Mouse (Mus musculus) heart, adult 11 months (tissue): Measurements from ENCODE around the gene Smarcd1.

Experiments used
- DNase-seq: peaks from one replicate; pipeline ENCODE4 v3.0.0; 2022

Smarcd1 gene

DNA sequence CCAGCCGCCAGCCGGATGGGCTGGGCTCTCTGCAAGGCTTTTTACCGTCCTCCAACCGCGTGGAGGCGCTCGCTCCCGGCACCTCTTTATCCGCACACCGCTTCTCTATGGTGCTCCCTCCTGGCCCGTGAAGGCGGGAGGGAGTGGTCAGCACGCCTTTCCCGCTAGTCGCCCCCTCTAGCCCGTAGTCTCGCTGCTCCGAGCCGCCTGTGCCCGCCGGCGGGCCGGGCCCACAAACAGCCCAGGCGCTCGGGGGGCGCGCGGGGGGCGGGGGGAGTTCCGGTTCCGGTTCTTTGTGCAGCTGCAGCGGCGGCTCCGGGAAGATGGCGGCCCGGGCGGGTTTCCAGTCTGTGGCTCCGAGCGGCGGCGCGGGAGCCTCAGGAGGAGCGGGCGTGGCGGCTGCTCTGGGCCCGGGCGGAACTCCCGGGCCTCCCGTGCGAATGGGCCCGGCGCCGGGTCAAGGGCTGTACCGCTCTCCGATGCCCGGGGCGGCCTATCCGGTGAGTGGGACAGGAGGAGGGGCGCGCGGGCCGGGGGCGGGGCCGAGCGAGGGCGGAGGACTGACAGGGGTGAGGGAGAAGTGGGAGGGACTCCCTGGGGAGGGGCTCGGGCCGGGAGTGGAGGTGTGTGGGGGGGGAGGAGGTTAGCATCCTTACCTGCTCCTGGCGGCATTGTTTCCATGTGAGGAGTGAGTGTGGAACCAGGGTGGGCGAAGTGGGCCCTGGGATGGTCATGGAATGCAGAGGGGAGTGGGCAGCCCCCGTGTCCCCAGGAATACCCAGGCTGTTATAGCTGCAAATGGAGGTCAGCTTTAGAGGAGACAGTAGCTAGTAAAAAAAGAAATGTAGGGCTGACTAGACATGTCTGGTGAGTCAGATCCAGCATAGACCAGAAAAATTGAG is at the start of gene Smarcd1:
Gene Smarcd1, plus strand, starts transcription at position 131 of the 902 bp plus-strand sequence.
- DNase-seq: peak; percentile 99

DNA sequence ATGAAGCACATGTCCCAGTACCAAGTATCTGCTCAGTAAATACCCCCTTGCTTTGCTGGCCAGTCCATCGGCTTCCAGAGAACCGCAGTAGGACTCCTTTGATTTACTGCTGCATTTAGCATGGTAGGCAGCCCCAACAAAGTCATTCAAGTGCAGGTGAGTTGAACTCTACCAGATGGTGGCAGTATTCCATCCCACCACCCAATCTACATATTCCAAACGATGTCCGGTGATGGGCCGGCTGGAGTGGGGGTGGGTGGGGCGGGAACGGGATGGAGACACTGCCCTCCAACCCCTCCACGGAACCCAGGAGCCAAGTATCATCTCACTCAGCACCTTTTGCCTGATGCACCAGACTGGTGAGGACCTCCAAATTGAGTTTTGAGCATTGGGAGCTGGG is 48.6 kb upstream of the Smarcd1 start:
- no peak for DNase-seq

DNA sequence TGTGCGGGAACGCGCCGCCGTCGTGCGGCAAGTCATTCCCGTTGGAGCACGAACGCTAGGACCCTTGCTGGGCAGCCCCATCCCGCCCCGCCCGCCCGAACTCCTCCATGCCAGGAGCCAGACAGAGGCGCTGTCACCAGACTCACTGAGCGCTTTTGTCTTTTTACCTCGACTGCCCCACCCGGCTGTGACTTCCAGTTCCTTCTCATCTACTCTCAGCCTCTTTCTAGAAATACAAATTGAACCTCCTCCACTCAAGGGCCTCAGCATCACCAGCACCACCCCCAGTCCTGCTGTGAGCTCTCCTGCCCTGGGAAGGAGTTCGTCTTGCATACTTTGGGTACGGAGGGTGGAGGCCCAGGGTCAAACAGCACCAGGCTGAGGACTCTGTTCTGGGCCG is 48.1 kb upstream of the Smarcd1 start:
- DNase-seq: no peak

DNA sequence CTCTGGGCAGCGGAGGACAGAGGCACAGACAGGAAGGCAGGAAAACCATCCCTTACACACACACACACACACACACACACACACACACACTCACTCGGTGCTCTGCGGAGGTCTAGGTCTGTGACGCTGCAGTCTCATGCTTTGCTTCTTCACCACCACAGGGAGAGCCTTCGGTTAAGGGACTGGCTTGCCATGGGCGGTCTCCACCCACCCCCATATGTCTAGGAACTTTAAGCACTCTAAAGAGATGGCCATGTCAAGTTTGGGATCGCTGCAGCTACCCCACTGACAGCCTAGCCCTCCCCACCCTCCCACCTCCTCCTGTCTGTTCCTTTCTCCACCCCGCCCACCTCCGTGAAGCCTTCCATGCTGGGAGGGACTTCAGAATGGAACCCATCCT is 46.0 kb upstream of the Smarcd1 start:
- no peak for DNase-seq

DNA sequence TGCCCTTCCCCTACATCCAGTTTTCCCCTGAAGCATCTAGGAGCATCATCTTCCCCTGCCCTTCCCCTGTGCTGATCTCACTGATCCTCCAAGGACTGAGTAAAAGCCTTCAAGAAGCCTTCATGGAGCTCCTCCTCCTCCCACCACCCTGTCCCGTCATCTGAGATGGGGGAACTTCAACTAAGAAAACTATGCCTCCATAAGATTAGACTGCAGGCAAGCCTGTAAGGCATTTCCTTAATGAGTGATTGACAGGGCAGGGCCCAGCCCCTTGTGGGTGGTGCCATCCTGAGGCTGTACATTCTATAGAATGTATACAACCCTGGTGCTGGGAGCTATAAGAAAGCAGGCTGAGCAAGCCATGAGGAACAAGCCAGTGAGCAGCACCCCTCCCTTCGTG is 43.5 kb upstream of the Smarcd1 start:
- DNase-seq: no peak

DNA sequence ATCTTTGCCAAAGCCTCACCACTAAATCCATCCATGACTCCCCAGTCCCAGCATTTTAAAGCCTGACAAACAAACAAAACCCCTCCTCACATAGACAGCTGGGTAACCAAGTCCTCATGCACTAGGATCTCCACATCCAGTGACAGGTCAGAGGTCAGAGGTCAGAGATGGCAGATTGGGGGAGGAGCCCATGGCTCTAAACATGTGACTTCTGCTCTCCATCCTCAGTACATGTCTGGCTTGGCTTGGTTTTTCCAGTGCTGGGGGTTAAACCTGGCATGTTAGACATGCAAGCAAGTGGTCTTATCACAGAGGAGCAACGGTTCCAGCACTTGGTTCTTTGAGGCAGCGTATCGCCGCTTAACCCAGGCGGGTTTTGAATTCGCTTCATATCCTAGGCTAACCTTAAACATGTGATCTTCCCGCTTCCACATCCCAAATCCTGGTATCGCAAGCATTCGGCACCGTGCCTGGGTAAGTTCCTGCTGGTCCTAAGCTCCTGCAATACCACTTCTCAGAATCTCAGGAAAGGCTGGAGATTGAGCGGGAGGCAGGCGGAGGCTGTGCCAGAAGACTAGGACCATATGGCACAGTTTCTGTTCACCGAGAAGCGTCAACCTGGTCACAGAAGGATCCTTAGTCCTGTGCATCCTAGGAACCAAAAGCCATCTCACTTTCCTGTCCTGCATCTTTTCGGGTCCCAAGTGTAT is 40.7 kb upstream of the Smarcd1 start:
- no peak for DNase-seq

DNA sequence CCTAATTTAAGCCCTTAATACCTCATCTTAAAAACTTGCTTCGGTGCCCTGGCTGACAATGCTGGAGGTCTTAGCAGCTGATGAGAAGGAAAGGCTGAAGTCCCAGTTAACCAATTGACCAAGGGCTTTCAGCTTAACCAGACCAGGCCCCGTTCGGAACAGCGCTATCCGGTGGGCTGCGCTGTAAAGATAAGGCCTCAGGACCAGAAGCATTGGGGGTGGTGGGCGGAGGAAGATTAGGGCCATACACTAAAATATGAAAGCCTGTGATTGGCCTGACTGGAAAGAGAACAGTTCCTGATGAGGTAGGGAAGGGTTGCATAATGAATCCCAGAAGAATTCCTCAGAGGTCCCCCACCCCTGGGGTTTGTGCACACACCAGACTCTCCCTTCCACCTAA is 39.6 kb upstream of the Smarcd1 start:
- no peak for DNase-seq

DNA sequence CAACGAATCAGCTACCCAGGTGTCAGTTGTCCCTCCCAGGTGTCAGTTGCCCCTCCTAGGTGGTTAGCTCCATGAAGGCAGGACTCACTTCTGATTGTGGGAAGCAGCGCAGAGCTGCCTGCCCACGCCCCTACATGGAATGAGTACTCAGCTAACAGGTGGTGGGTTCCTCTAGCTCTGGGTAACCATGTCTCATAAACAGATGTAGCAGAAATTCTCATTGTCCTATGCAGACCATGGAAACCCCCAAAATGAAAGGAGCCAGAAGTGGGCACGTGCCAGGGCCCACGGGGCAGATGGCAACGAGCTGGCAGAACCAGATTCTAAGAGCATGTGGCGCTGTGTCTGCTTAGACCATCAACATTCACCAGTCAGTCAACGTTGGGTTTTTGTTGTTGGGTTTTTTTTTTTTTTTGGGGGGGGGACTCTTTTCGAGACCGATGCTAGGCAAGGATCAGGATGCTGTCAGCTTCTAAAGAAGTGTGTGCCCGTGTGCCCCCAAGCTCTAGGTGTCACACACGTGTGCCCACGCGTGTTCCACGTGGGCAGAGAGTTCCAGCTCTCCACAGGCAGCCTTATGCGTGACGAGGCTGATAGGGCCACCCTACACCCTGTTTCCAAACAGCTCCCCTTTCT is 37.8 kb upstream of the Smarcd1 start:
- no peak for DNase-seq

DNA sequence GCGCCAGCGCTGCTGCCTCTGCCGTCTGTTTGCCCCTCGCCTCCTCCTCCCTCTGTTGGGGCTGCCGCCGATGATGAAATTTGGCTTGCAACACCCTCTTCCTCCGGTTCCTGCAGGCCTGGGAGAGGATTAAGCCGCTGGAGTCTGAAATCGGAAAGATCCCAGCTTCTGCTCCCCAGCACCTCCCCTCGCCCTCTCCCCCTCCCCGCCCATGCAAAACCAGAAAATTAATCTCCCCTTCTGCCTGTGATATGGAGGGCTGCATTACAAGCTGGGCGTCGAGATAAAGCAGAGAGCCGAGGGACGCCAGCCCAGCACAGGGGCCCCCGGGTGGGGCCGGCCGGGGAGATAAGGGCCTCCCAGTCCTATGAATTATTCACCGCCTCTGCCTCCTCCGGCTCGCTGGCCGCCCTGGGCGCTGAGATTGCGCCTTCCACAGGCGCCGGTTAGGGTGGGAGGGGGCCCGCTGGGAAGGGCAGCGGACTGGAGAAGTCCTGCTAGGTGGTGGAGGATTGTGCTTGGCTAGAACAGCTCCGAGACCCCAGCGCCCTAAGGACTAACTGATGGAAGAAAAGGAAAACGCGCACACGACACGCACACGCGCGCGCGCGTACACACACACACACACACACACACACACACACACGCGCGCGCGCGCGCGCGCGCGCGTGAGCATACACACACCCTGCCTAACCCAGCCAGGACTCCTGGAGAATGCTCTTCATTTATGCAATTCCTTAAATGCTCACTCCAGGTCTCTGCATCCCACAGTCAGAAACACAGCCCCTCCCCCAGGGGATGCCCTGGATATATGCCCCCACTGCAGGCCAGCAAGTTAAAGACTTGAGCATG is 37.1 kb upstream of the Smarcd1 start:
- DNase-seq: peak; percentile 96

DNA sequence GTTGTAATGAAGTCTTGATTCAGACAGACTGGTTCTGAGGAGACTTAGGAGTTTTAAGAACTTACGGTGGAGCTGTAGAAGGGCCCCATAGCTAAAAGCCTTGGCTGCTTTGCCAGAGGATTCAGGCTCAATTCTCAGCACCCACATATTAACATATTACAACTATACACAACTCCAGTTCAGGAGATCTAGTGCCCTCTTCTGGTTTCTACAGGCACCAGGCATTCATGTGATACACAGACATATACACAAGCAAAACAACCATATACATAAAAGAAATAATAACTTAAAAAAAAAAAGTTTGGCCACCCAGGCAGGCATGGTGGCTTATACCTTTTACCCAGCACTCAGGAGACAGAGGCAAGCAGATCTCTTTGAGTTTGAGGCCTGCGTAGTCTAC is 34.4 kb upstream of the Smarcd1 start:
- DNase-seq: no peak

DNA sequence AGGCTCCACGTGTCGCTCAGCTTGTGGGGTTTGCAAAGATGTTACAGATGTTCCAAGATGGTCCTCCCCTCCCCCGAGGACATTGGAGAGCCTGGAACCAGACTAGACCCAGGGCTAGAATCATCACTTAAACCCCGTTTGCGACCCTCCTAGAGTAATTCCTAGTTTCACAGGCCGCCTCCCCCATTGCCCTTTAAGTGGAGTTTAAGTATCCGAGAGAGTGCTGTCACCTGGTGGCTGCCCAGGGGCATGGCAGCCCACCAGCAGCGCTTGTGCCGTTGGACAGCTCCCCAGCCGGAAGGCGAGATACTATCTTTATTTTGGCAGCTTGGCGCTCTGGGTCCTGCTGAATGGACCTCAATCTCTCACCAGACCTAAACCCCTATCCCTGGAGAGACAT is 33.0 kb upstream of the Smarcd1 start:
- peak; percentile 93 for DNase-seq

DNA sequence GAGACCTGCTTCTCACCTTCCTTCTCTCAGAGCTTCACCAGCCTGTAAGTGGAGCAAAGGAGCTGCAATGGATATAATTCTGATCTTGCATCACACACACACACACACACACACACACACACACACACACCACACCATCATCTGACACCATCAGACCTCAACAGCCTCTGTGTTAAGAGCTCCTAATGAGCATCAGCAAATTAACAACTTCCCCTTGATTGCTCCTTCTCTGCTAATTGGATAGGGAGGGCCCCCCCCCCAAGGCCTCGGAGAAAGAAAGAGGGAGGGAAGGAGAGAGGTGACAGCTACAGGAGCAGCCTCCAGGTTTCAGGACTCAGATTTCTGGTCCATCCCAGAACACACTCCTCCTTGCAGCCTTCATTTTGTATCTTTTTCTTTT is 32.5 kb upstream of the Smarcd1 start:
- no peak for DNase-seq

DNA sequence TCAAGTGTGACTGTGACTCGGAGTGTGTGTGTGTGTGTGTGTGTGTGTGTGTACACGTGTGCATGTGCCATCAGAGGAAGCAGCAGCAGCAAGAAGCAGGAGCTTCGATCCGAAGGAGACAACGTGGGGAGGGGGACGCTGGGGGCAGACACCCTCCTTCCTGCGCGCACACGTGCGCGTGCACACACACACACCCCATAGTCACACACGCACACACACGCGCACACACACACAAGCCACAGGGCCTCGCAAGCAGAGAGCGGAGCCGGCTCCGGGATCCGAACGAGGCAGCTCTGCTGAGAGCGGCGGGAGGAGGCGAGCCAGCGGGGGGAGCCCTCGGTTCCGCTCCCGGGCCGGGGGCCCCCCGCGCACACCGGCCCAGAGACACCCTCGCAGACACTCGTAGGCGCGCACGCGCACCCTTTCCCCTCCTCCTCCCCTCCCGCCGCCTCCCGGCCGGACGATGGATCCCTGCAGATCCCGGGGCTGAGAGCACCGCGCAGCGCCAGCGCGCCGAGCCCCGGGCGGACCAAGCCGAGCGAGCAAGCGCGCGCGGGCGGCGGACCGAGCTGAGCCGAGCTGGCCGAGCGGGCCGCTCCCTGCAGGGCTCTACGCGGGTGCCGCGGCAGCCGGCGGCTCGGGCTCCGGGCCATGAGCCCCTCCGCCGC is 31.6 kb upstream of the Smarcd1 start, which contains the start of gene Asic1:
Gene Asic1, plus strand, starts transcription at position 215 of the 668 bp plus-strand sequence.
- peak; percentile 95 for DNase-seq

DNA sequence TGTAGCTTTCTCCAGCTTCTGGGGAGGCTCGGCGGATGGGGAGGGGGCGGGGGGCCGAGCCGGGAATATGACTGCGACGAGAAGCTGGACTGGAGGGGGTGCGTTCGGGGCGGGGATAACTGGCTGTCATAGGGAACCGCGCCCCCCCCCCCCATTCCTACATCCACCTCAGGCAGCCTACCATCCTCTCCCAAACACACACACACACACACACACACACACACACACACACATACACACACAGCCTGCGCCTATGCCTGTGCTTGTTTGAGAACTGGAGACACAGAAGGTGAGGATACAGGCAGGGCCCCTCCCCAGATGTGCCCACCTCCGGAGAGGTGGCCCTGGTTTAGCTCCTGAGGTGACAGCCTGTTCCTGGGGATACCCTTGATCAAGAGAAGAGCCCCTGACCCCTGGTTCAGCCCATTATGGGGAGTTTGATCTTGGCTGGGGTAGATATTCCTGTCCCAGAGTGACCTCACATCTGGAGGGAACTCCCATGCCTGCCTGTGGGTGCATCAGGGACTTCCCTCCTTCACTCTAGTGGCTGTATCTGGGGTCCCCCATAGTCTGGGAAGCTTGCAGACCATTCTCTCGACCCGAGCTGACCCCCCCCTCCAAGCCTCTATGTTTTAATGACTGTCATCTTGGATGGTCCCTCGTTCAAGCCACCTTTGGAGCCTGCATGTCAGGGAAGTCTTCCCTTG is 30.8 kb upstream of the Smarcd1 start:
- no peak for DNase-seq

DNA sequence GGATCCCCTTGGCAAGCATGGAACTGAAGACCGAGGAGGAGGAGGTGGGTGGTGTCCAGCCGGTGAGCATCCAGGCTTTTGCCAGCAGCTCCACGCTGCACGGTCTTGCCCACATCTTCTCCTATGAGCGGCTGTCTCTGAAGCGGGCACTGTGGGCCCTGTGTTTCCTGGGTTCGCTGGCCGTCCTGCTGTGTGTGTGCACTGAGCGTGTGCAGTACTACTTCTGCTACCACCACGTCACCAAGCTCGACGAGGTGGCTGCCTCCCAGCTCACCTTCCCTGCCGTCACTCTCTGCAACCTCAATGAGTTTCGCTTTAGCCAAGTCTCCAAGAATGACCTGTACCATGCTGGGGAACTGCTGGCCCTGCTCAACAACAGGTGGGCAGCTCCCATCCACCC is 30.1 kb upstream of the Smarcd1 start:
- no peak for DNase-seq

DNA sequence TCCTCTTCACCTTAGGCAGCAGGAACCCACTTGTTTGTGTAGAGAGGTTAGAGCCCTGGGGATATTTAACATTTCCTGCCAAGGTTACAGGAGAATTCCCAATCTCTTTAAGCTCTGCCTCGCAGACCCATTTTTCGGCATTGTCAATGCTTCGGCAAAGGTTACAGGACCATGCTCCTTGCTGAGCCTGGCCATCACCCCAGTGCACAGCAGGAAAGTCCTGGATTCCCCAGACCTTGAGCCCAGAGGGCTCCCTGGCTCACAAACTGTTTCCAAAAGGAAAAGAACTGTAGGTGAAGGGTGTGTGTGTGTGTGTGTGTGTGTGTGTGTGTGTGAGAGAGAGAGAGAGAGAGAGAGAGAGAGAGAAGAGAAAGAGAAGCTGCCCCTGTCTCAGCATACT is 27.1 kb upstream of the Smarcd1 start:
- DNase-seq: no peak

DNA sequence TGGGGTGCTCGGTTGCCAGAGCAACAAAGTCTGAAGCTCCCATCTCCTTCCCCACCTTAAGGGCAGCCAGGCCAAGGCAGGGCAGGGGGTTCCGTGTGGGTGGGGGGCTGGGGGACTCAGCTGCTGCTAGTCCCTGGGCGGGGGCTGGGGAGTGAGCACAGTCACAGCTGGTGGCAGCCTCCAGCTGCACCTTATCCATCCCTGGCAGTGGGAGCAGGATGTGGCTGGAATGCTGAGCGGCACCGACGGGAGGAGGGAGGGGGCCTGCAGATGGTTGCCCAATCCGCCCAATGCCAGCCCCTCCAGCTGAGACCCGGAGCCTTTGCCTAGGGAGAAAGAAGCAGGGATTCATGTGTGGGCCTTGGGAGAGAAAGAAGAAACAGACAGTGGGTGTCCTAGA is 24.8 kb upstream of the Smarcd1 start:
- DNase-seq: no peak

DNA sequence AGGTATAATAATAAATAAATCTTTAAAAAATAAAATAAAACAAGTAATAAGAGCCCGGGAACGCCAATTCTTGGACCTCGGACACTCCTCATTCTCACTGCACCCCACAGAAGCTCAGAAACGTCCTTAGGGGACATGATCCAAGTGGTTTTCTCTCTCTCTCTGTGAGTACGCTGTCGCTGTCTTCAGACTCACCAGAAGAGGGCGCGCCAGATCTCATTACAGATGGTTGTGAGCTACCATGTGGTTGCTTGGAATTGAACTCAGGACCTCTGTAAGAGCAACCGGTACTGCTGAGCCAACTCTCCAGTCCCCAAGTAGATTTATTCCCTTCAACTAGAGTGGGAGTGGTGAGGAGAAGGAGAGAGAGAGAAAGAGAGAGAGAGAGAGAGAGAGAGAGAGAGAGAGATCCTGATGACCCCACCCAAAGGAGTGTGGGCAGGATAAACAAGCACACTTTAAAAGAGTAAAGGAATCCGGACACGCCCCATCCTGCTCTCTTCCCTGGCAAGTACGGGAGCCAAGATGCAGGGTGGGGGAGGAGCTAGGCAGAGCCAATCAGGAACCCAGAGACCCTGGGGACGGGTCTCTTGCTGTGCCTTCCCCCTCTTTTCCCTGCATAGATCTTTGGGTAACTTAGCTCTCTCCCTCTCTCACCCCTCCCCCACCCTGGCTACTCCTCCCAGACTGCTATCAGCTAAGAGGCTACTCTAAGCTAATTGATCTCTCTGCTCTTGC is 23.7 kb upstream of the Smarcd1 start:
- no peak for DNase-seq

DNA sequence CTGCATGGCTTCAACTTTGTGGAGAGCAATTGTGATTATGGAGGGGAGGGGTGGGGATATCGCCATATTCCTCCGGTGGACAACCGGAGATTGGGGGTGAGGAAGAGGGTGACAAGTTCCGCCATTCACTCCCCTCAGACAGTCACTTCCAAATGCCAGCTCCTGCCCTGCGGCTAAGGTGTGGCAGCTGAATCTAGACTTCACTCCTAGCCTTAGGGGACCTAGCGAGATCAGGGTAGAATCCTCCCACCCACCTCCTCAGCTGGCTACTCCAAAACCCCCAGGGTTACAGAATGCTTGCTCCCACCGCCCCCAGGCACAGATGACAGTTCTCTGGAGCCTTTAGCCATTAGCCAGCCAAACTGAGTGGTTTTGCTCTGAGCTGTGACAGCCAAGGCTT is 22.9 kb upstream of the Smarcd1 start:
- no peak for DNase-seq

DNA sequence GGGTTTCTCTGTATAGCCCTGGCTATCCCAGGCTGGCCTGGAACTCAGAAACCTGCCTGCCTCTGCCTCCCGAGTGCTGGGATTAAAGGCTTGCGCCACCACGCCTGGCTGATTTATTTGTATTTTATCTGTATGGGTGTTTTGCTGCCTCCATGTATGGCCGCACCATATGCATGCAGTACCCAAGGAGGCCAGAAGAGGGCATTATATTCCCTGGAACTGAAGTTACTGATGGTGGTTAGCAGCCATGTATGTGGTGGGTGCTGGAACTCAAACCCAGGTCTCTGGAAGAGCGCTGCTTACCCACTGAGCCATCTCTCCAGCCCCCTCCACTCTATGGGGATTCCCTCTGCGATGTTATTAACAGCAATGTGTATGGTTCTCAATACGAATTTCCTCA is 19.0 kb upstream of the Smarcd1 start:
- DNase-seq: no peak

DNA sequence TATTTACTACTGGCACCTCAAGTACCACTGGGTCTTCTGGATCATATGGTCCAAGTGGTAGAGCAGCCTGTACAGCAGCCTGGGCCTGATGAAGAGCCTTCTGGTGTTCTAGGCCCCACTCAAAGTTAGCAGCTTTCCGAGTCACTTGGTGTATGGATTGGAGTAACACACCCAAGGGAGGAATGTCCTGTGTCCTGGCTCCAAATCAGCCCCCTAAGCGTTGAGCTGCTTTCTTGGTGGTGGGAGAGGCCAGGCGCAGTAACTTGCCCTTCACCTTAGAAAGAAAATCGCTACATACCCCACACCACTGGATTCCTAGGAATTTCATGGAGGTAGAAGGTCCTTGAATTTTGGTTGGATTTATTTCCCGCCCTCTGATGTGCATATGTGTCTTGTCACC is 17.8 kb upstream of the Smarcd1 start:
- no peak for DNase-seq
